Mouse (Mus musculus): ENCODE data around the gene Pi4k2a. TPM values are rescaled to one million over a fixed set of nuclear protein-coding genes. Genes with fewer than 3 reads are reported as not detected.
A peak's percentile ranks its signal among the peaks of the same experiment; 100 is the strongest.

Pi4k2a gene
- polyA plus RNA-seq, 1 experiment from 2014 or later, result 32.0 TPM

GRCm38 (mm10) chr19:42157493-42158237 is 67.4 kb downstream of the Pi4k2a start:
- no peak overlapping the region for H3K4me3 ChIP-seq (ENCODE audit: low read depth, low read length)
- WGBS, result 50% methylated on average over 12 of the region's 12 CpGs
- no peaks in the 10 kb centered on the region for H3K27me3 ChIP-seq (replicated peaks; ENCODE audit: control insufficient read depth, insufficient read depth, low read length)
- DNase-seq (ENCODE audit: low spot score), result no peak
- no peak overlapping the region for H3K9ac ChIP-seq (ENCODE audit: low read length)
- H3K27ac ChIP-seq (ENCODE audit: low read depth), result no peak overlapping the region; the same call in 1 of the 2 replicates
- H3K36me3 ChIP-seq (ENCODE audit: control insufficient read depth, insufficient read depth, low read length), result no peaks in the 10 kb centered on the region
- ATAC-seq (replicated peaks; ENCODE audit: low FRiP score, low TSS enrichment, low read depth), result no peak
- H3K9me3 ChIP-seq (ENCODE audit: control insufficient read depth, low read length), result no peaks in the 10 kb centered on the region
- peaks cover 5% of the 10 kb centered on the region; the same call in 1 of the 2 replicates for H3K4me1 ChIP-seq (replicated peaks; ENCODE audit: control insufficient read depth, insufficient read depth, low read length)
- no peak overlapping the region for H3K4me2 ChIP-seq (ENCODE audit: low read length)

- H3K27me3 ChIP-seq (replicated peaks; ENCODE audit: control insufficient read depth, insufficient read depth, low read length), result no peaks in the 10 kb centered on the region
- no peak overlapping the region for H3K4me3 ChIP-seq (ENCODE audit: low read depth, low read length)
- H3K4me2 ChIP-seq (ENCODE audit: low read length), result no peak overlapping the region; the same call in 1 of the 2 replicates
- no peak for DNase-seq (ENCODE audit: low spot score)
- H3K36me3 ChIP-seq (ENCODE audit: control insufficient read depth, insufficient read depth, low read length), result no peaks in the 10 kb centered on the region
- 23% methylated on average over 13 of the region's 13 CpGs for WGBS
- H3K9ac ChIP-seq (ENCODE audit: low read length), result no peak overlapping the region
- peaks cover 5% of the 10 kb centered on the region; the same call in 1 of the 2 replicates for H3K4me1 ChIP-seq (replicated peaks; ENCODE audit: control insufficient read depth, insufficient read depth, low read length)
- H3K9me3 ChIP-seq (ENCODE audit: control insufficient read depth, low read length), result no peaks in the 10 kb centered on the region
- ATAC-seq (replicated peaks; ENCODE audit: low FRiP score, low TSS enrichment, low read depth), result no peak
- no peak overlapping the region; the same call in 1 of the 2 replicates for H3K27ac ChIP-seq (ENCODE audit: low read depth)
Observed at GRCm38 (mm10) chr19:42158246-42159017, 68.2 kb downstream of the Pi4k2a start.

- no peak within 1 kb of the TSS for H3K4me2 ChIP-seq (ENCODE audit: low read length)
- H3K27me3 ChIP-seq (replicated peaks; ENCODE audit: control insufficient read depth, insufficient read depth, low read length), result peaks cover 4% of the 10 kb centered on the region; the same call in 1 of the 2 replicates
- no peaks in the 10 kb centered on the region for H3K9me3 ChIP-seq (ENCODE audit: control insufficient read depth, low read length)
- no peak for ATAC-seq (replicated peaks; ENCODE audit: low FRiP score, low TSS enrichment, low read depth)
- no peak within 1 kb of the TSS for H3K4me3 ChIP-seq (ENCODE audit: low read depth, low read length)
- no peaks in the 10 kb centered on the region; the same call in none of the 2 replicates for H3K4me1 ChIP-seq (replicated peaks; ENCODE audit: control insufficient read depth, insufficient read depth, low read length)
- H3K27ac ChIP-seq (ENCODE audit: low read depth), result no peak within 1 kb of the TSS
- no peak within 1 kb of the TSS for H3K9ac ChIP-seq (ENCODE audit: low read length)
- no peak for DNase-seq (ENCODE audit: low spot score)
- H3K36me3 ChIP-seq (ENCODE audit: control insufficient read depth, insufficient read depth, low read length), result no peaks in the 10 kb centered on the region
- WGBS, result 40% methylated on average over 5 of the region's 5 CpGs
Observed at GRCm38 (mm10) chr19:42163764-42164163, 73.5 kb downstream of the Pi4k2a start, which contains the start of gene Zfyve27. Gene Zfyve27, plus strand, starts transcription at chr19:42163951.

- Histone ChIP-seq H3K36me3 (ENCODE audit: control insufficient read depth, insufficient read depth, low read length) (no peaks in the 10 kb centered on the region), H3K9ac (ENCODE audit: low read length) (no peak overlapping the region), H3K4me2 (ENCODE audit: low read length) (no peak overlapping the region), H3K27ac (ENCODE audit: low read depth) (no peak overlapping the region), H3K9me3 (ENCODE audit: control insufficient read depth, low read length) (no peaks in the 10 kb centered on the region), H3K4me1 (replicated peaks; ENCODE audit: control insufficient read depth, insufficient read depth, low read length) (no peaks in the 10 kb centered on the region; the same call in none of the 2 replicates), H3K27me3 (replicated peaks; ENCODE audit: control insufficient read depth, insufficient read depth, low read length) (peaks cover 5% of the 10 kb centered on the region; the same call in 1 of the 2 replicates), H3K4me3 (ENCODE audit: low read depth, low read length) (no peak overlapping the region)
- ATAC-seq (replicated peaks; ENCODE audit: low FRiP score, low TSS enrichment, low read depth) (no peak), DNase-seq (ENCODE audit: low spot score) (no peak)
- 21% methylated on average over 7 of the region's 7 CpGs for WGBS
Observed at GRCm38 (mm10) chr19:42164188-42164587, 73.9 kb downstream of the Pi4k2a start.

- H3K4me3 ChIP-seq (ENCODE audit: low read depth, low read length), result no peak overlapping the region
Observed at GRCm38 (mm10) chr19:42166130-42166529, 75.9 kb downstream of the Pi4k2a start.

GRCm38 (mm10) chr19:42166766-42167165 is 76.5 kb downstream of the Pi4k2a start:
- no peak overlapping the region for H3K4me3 ChIP-seq (ENCODE audit: low read depth, low read length)
- peaks cover 8% of the 10 kb centered on the region for H3K4me1 ChIP-seq (replicated peaks; ENCODE audit: control insufficient read depth, insufficient read depth, low read length)
- no peak overlapping the region for H3K27ac ChIP-seq (ENCODE audit: low read depth)
- H3K9me3 ChIP-seq (ENCODE audit: control insufficient read depth, low read length), result no peaks in the 10 kb centered on the region
- H3K27me3 ChIP-seq (replicated peaks; ENCODE audit: control insufficient read depth, insufficient read depth, low read length), result peaks cover 5% of the 10 kb centered on the region; the same call in 1 of the 2 replicates
- no peak for ATAC-seq (replicated peaks; ENCODE audit: low FRiP score, low TSS enrichment, low read depth)
- H3K4me2 ChIP-seq (ENCODE audit: low read length), result no peak overlapping the region
- no peak for DNase-seq (ENCODE audit: low spot score)
- H3K9ac ChIP-seq (ENCODE audit: low read length), result no peak overlapping the region
- no peaks in the 10 kb centered on the region for H3K36me3 ChIP-seq (ENCODE audit: control insufficient read depth, insufficient read depth, low read length)
- WGBS, result 57% methylated on average over 3 of the region's 3 CpGs

More at GRCm38 (mm10) chr19:42166130-42166529, 75.9 kb downstream of the Pi4k2a start:
- no peak for ATAC-seq (replicated peaks; ENCODE audit: low FRiP score, low TSS enrichment, low read depth)
- H3K27ac ChIP-seq (ENCODE audit: low read depth), result no peak overlapping the region
- peak overlapping the region; percentile 36 for H3K4me2 ChIP-seq (ENCODE audit: low read length)
- no peaks in the 10 kb centered on the region for H3K9me3 ChIP-seq (ENCODE audit: control insufficient read depth, low read length)
- peaks cover 5% of the 10 kb centered on the region; the same call in 1 of the 2 replicates for H3K27me3 ChIP-seq (replicated peaks; ENCODE audit: control insufficient read depth, insufficient read depth, low read length)
- peak; percentile 98 for DNase-seq (ENCODE audit: low spot score)
- H3K36me3 ChIP-seq (ENCODE audit: control insufficient read depth, insufficient read depth, low read length), result no peaks in the 10 kb centered on the region
- 2% methylated on average over 12 of the region's 12 CpGs for WGBS
- H3K4me1 ChIP-seq (replicated peaks; ENCODE audit: control insufficient read depth, insufficient read depth, low read length), result peaks cover 2% of the 10 kb centered on the region
- H3K9ac ChIP-seq (ENCODE audit: low read length), result no peak overlapping the region

GRCm38 (mm10) chr19:42167489-42167888 is 77.2 kb downstream of the Pi4k2a start:
- peaks cover 8% of the 10 kb centered on the region for H3K4me1 ChIP-seq (replicated peaks; ENCODE audit: control insufficient read depth, insufficient read depth, low read length)
- DNase-seq (ENCODE audit: low spot score), result no peak

GRCm38 (mm10) chr19:42169322-42169975 is 79.2 kb downstream of the Pi4k2a start:
- Histone ChIP-seq H3K4me3 (ENCODE audit: low read depth, low read length) (no peak overlapping the region), H3K9me3 (ENCODE audit: control insufficient read depth, low read length) (no peaks in the 10 kb centered on the region), H3K27me3 (replicated peaks; ENCODE audit: control insufficient read depth, insufficient read depth, low read length) (peaks cover 5% of the 10 kb centered on the region; the same call in 1 of the 2 replicates), H3K4me1 (replicated peaks; ENCODE audit: control insufficient read depth, insufficient read depth, low read length) (peaks cover 8% of the 10 kb centered on the region), H3K4me2 (ENCODE audit: low read length) (peak overlapping the region; percentile 67; the same call in 1 of the 2 replicates), H3K9ac (ENCODE audit: low read length) (no peak overlapping the region), H3K27ac (ENCODE audit: low read depth) (no peak overlapping the region), H3K36me3 (ENCODE audit: control insufficient read depth, insufficient read depth, low read length) (no peaks in the 10 kb centered on the region)
- ATAC-seq (replicated peaks; ENCODE audit: low FRiP score, low TSS enrichment, low read depth) (no peak), DNase-seq (ENCODE audit: low spot score) (peak; percentile 57)
- 65% methylated on average over 10 of the region's 10 CpGs for WGBS

More at GRCm38 (mm10) chr19:42167489-42167888, 77.2 kb downstream of the Pi4k2a start:
- Histone ChIP-seq H3K27ac (ENCODE audit: low read depth) (no peak overlapping the region), H3K9me3 (ENCODE audit: control insufficient read depth, low read length) (no peaks in the 10 kb centered on the region), H3K36me3 (ENCODE audit: control insufficient read depth, insufficient read depth, low read length) (no peaks in the 10 kb centered on the region), H3K9ac (ENCODE audit: low read length) (no peak overlapping the region), H3K4me3 (ENCODE audit: low read depth, low read length) (no peak overlapping the region), H3K27me3 (replicated peaks; ENCODE audit: control insufficient read depth, insufficient read depth, low read length) (peaks cover 5% of the 10 kb centered on the region; the same call in 1 of the 2 replicates), H3K4me2 (ENCODE audit: low read length) (no peak overlapping the region)
- no peak for ATAC-seq (replicated peaks; ENCODE audit: low FRiP score, low TSS enrichment, low read depth)
- 69% methylated on average over 9 of the region's 9 CpGs for whole genome bisulfite sequencing

Measured in intestine, embryonic 14.5 days (tissue).